Mouse (Mus musculus): ENCODE measurements around the gene Klhl36. TPM values are rescaled to one million over a fixed set of nuclear protein-coding genes. Genes with fewer than 3 reads are reported as not detected.

Klhl36 gene
- polyA plus RNA-seq, 1 experiment from 2014 or later = 15.5 TPM

DNA sequence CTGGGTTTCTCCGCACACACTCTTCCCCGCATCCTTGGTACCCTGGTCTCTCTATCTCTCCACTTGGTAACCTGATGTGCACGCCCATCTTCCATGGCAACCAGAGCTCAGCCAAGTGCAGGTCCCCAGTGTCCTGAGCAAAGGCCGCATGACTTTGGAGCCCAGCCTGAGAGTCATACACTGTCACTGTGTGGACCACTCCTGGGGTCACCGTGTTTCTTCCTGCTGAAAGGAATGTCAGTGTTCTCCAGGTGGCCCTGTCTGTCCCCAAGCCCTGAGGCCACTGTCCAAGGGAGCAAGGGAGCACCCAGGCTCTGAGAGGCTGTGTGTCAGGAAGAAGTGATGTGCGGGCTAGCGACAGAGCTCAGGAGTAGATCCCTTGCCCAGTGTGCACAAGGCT lies 21.2 kb downstream of the Klhl36 start:
- H3K4me3 ChIP-seq (ENCODE audit: low read depth, low read length) = no peak overlapping the region
- H3K4me1 ChIP-seq (ENCODE audit: control insufficient read depth, insufficient read depth, low read length) = 0 out of 2 replicates have a peak, but pooled peaks cover 2% of the 10 kb centered on the region
- ATAC-seq (ENCODE audit: low read depth) = no peak
- no peaks in the 10 kb centered on the region for H3K9me3 ChIP-seq (ENCODE audit: control insufficient read depth, low read length)
- no peak overlapping the region for H3K4me2 ChIP-seq (ENCODE audit: low read depth, low read length)
- no peak overlapping the region for H3K27ac ChIP-seq (ENCODE audit: low read depth, low read length)
- no peak overlapping the region for H3K9ac ChIP-seq (replicated peaks; ENCODE audit: low read depth, low read length)
- H3K36me3 ChIP-seq (ENCODE audit: control insufficient read depth, insufficient read depth, low read length) = no peaks in the 10 kb centered on the region
- H3K27me3 ChIP-seq (ENCODE audit: control insufficient read depth, insufficient read depth, low read length) = no peaks in the 10 kb centered on the region
- 91% methylated on average over 7 of the region's 7 CpGs for WGBS

DNA sequence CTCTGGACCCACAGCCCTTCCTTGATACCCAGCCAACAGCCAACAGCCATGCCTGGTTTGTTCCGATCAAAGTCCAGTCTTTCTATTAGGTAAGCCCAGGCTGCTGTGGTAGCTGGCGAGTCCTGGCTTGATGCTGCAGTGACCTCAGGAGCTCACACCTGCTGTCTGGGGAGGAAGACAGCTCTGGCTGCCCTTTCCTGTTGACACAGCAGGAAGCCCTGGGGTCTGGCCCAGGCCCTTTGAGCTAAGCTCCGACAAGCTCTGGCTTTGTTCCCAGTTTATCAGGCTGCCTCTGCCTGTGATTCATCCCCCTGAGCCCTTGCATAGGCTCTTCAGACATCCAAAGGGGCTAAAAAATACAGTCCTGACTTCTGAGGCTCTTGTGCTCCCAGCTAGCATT lies 23.5 kb downstream of the Klhl36 start:
- H3K9me3 ChIP-seq (ENCODE audit: control insufficient read depth, low read length) = no peaks in the 10 kb centered on the region
- no peak overlapping the region for H3K4me3 ChIP-seq (ENCODE audit: low read depth, low read length)
- no peaks in the 10 kb centered on the region for H3K36me3 ChIP-seq (ENCODE audit: control insufficient read depth, insufficient read depth, low read length)
- no peak overlapping the region for H3K27ac ChIP-seq (ENCODE audit: low read depth, low read length)
- H3K4me1 ChIP-seq (ENCODE audit: control insufficient read depth, insufficient read depth, low read length) = 0 out of 2 replicates have a peak, but pooled peaks cover 2% of the 10 kb centered on the region
- no peak overlapping the region for H3K4me2 ChIP-seq (ENCODE audit: low read depth, low read length)
- ATAC-seq (ENCODE audit: low read depth) = no peak
- 30% methylated on average over 3 of the region's 3 CpGs for WGBS
- H3K9ac ChIP-seq (replicated peaks; ENCODE audit: low read depth, low read length) = no peak overlapping the region
- no peaks in the 10 kb centered on the region for H3K27me3 ChIP-seq (ENCODE audit: control insufficient read depth, insufficient read depth, low read length)

DNA sequence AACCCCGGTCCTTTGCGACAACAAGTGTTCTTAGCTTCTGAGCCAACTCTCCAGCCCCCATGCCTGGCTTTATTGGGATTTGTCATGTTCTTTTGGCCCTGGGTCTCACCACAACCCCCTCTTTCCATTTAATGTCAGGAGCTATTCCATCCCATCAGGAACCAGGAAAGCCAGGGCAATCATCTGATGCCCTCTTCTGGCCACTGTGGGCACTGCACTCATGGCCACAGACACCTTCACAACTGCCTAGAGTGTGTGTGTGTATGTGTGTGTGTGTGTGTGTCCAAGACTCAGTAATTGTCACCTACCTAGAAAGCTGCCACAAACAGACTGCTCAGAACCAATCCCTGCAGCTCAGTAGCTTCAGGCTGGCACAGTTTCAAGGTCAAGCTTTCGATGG lies 25.1 kb downstream of the Klhl36 start:
- WGBS = 89% methylated on average over 3 of the region's 3 CpGs
- Histone ChIP-seq H3K4me1 (ENCODE audit: control insufficient read depth, insufficient read depth, low read length) (0 out of 2 replicates have a peak, but pooled peaks cover 2% of the 10 kb centered on the region), H3K27ac (ENCODE audit: low read depth, low read length) (no peak overlapping the region), H3K4me3 (ENCODE audit: low read depth, low read length) (no peak overlapping the region), H3K9me3 (ENCODE audit: control insufficient read depth, low read length) (no peaks in the 10 kb centered on the region), H3K27me3 (ENCODE audit: control insufficient read depth, insufficient read depth, low read length) (no peaks in the 10 kb centered on the region), H3K9ac (replicated peaks; ENCODE audit: low read depth, low read length) (no peak overlapping the region), H3K36me3 (ENCODE audit: control insufficient read depth, insufficient read depth, low read length) (no peaks in the 10 kb centered on the region), H3K4me2 (ENCODE audit: low read depth, low read length) (no peak overlapping the region)
- ATAC-seq (ENCODE audit: low read depth) = no peak

DNA sequence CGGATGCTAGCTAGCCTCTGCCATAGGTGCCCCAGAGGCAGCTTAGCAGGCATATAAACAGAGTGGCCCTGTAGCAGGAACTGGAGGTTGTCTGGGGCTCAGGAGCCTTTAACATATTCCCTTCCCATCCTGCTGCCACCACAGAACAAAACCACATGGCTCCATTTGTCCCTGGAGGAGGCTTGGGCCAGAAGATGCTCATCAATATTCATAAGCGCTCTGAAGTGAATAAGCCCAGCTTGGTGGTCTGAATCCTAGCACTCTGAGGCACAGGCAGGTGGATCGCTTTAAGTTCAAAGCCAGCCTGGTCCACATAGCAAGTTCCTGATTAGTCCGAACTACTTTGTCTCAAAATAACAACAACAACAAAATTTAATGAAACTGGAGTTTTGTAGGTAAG lies 25.9 kb downstream of the Klhl36 start:
- no peak overlapping the region for H3K9ac ChIP-seq (replicated peaks; ENCODE audit: low read depth, low read length)
- no peaks in the 10 kb centered on the region for H3K27me3 ChIP-seq (ENCODE audit: control insufficient read depth, insufficient read depth, low read length)
- WGBS = 60% methylated on average over 4 of the region's 4 CpGs
- no peaks in the 10 kb centered on the region for H3K36me3 ChIP-seq (ENCODE audit: control insufficient read depth, insufficient read depth, low read length)
- H3K27ac ChIP-seq (ENCODE audit: low read depth, low read length) = no peak overlapping the region
- no peak overlapping the region for H3K4me3 ChIP-seq (ENCODE audit: low read depth, low read length)
- H3K4me2 ChIP-seq (ENCODE audit: low read depth, low read length) = no peak overlapping the region
- 0 out of 2 replicates have a peak, but pooled peaks cover 2% of the 10 kb centered on the region for H3K4me1 ChIP-seq (ENCODE audit: control insufficient read depth, insufficient read depth, low read length)
- H3K9me3 ChIP-seq (ENCODE audit: control insufficient read depth, low read length) = no peaks in the 10 kb centered on the region
- ATAC-seq (ENCODE audit: low read depth) = no peak

DNA sequence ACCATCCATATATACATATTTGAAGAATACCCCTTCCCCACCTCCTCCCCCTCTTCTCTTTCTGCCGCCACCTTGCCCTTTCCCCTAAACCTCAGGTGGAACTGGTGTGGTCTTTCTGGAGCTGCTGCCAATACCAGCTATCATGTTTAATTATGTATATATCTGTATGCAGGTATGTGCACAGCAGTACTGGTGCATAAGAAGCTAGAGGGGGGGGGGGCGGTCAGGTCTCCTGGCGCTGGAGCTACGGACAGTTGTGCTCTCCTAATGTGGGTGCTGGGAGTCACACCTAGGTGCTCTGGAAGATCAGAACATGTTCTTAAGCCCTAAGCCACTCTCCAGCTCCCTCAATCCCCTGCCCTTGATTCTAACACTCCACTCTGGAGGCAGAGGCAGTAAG lies 35.0 kb downstream of the Klhl36 start:
- H3K4me2 ChIP-seq (ENCODE audit: low read depth, low read length) = no peak overlapping the region
- H3K9ac ChIP-seq (replicated peaks; ENCODE audit: low read depth, low read length) = no peak overlapping the region
- no peak overlapping the region for H3K27ac ChIP-seq (ENCODE audit: low read depth, low read length)
- no peaks in the 10 kb centered on the region for H3K9me3 ChIP-seq (ENCODE audit: control insufficient read depth, low read length)
- H3K4me1 ChIP-seq (ENCODE audit: control insufficient read depth, insufficient read depth, low read length) = no peaks in the 10 kb centered on the region
- WGBS = 72% methylated on average over 4 of the region's 4 CpGs
- H3K4me3 ChIP-seq (ENCODE audit: low read depth, low read length) = no peak overlapping the region
- no peaks in the 10 kb centered on the region for H3K36me3 ChIP-seq (ENCODE audit: control insufficient read depth, insufficient read depth, low read length)
- no peak for ATAC-seq (ENCODE audit: low read depth)
- H3K27me3 ChIP-seq (ENCODE audit: control insufficient read depth, insufficient read depth, low read length) = no peaks in the 10 kb centered on the region

DNA sequence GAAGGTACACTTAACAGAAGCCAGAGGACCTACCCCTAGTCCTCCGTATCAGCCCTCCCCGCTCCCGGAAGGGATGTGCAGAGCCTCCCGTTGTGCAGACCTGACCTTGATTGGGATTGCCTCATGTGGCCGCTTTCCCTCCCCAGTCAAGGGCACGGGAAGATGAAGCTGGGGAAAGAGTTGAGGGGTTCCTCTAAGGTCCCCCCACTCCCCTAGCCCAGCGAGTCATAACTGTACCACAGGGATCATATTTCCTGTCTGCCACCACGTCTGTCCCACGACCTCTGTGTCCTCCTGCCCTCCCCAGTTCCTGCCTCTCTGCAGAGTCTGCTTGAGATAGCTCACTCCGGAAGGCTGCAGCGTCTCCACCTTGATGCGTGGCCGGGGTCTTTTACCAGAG lies 35.9 kb downstream of the Klhl36 start:
- H3K27ac ChIP-seq (ENCODE audit: low read depth, low read length) = no peak overlapping the region
- no peak overlapping the region for H3K4me2 ChIP-seq (ENCODE audit: low read depth, low read length)
- H3K36me3 ChIP-seq (ENCODE audit: control insufficient read depth, insufficient read depth, low read length) = no peaks in the 10 kb centered on the region
- H3K4me1 ChIP-seq (ENCODE audit: control insufficient read depth, insufficient read depth, low read length) = no peaks in the 10 kb centered on the region
- H3K4me3 ChIP-seq (ENCODE audit: low read depth, low read length) = no peak overlapping the region
- no peak for ATAC-seq (ENCODE audit: low read depth)
- no peaks in the 10 kb centered on the region for H3K27me3 ChIP-seq (ENCODE audit: control insufficient read depth, insufficient read depth, low read length)
- no peak overlapping the region for H3K9ac ChIP-seq (replicated peaks; ENCODE audit: low read depth, low read length)
- H3K9me3 ChIP-seq (ENCODE audit: control insufficient read depth, low read length) = no peaks in the 10 kb centered on the region
- WGBS = 33% methylated on average over 13 of the region's 13 CpGs

DNA sequence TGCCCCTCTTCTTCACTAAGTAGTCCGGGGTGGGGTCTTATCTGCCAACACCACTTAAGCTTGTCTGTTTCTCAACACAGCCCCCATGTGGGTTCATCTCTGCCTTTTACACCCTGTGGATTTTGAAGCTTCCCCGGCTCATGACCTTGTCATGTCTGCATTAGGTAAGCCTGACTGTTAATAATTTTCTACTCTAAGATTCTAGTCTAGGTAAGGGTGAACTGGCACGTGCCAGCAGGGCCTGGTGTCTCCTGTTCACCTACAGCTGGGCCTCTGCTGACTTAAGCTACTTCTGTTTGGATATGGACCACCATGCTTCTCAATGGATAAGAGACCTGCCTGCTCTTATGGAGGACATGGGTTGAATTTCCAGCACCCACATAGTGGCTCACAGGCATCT lies 39.3 kb downstream of the Klhl36 start:
- Histone ChIP-seq H3K4me2 (ENCODE audit: low read depth, low read length) (no peak overlapping the region), H3K4me1 (ENCODE audit: control insufficient read depth, insufficient read depth, low read length) (no peaks in the 10 kb centered on the region), H3K4me3 (ENCODE audit: low read depth, low read length) (no peak overlapping the region), H3K27me3 (ENCODE audit: control insufficient read depth, insufficient read depth, low read length) (no peaks in the 10 kb centered on the region), H3K9ac (replicated peaks; ENCODE audit: low read depth, low read length) (no peak overlapping the region), H3K9me3 (ENCODE audit: control insufficient read depth, low read length) (no peaks in the 10 kb centered on the region), H3K36me3 (ENCODE audit: control insufficient read depth, insufficient read depth, low read length) (no peaks in the 10 kb centered on the region), H3K27ac (ENCODE audit: low read depth, low read length) (no peak overlapping the region)
- WGBS = 86% methylated on average over 3 of the region's 3 CpGs
- ATAC-seq (ENCODE audit: low read depth) = no peak

DNA sequence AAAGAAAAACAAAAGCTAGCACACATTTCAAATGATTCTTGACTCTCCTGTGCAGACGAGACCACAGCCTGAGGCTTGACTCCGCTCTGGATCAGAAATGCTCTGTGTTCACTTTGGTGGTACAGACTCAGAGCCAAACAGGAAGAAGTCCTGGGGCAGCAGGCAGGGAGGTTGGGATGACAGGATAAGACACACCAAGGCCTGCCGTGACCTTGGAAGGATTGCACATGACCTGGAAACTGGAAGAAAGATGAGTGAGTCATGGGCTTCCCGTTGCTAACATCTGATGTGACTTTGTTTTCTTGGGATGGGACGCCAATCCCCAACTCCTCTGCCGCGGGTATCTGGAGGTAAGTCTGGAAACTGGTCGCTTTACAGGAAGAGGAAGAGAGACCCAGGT lies 39.9 kb downstream of the Klhl36 start:
- WGBS = 73% methylated on average over 8 of the region's 8 CpGs
- H3K4me1 ChIP-seq (ENCODE audit: control insufficient read depth, insufficient read depth, low read length) = no peaks in the 10 kb centered on the region
- H3K4me2 ChIP-seq (ENCODE audit: low read depth, low read length) = no peak overlapping the region
- H3K9ac ChIP-seq (replicated peaks; ENCODE audit: low read depth, low read length) = no peak overlapping the region
- no peaks in the 10 kb centered on the region for H3K9me3 ChIP-seq (ENCODE audit: control insufficient read depth, low read length)
- no peak overlapping the region for H3K4me3 ChIP-seq (ENCODE audit: low read depth, low read length)
- H3K27ac ChIP-seq (ENCODE audit: low read depth, low read length) = no peak overlapping the region
- no peaks in the 10 kb centered on the region for H3K27me3 ChIP-seq (ENCODE audit: control insufficient read depth, insufficient read depth, low read length)
- H3K36me3 ChIP-seq (ENCODE audit: control insufficient read depth, insufficient read depth, low read length) = no peaks in the 10 kb centered on the region
- no peak for ATAC-seq (ENCODE audit: low read depth)

DNA sequence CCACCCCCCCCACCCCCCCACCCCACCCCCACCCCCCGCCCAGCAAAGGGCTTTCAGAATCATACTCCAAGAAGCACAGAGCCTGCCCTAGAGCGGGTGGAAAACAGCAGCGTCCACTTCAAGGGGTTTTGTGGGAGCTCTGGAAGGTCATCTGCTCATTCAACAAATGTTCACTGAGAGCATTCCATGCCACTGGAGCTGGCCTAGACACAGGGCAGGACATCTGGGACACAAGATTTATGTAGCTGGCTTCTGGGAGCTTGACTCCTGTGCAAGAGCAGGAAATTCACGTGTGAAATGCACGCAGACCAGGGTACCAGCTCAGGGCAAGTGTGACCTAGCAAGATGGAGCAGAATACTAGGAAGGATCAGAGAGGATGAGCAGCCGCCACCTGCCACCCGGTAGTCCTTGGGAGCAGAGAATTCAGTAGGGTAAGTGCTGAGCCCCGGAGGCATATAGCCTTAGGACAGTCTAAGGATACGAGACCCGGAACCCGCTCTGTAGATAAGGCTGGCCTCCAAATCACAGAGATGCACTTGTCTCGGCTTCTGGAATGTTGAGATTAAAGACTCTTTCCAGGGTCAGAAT lies 42.4 kb downstream of the Klhl36 start:
- Histone ChIP-seq H3K4me3 (ENCODE audit: low read depth, low read length) (no peak overlapping the region), H3K4me1 (ENCODE audit: control insufficient read depth, insufficient read depth, low read length) (no peaks in the 10 kb centered on the region), H3K27me3 (ENCODE audit: control insufficient read depth, insufficient read depth, low read length) (no peaks in the 10 kb centered on the region), H3K9me3 (ENCODE audit: control insufficient read depth, low read length) (no peaks in the 10 kb centered on the region), H3K27ac (ENCODE audit: low read depth, low read length) (no peak overlapping the region), H3K36me3 (ENCODE audit: control insufficient read depth, insufficient read depth, low read length) (no peaks in the 10 kb centered on the region), H3K4me2 (ENCODE audit: low read depth, low read length) (no peak overlapping the region), H3K9ac (replicated peaks; ENCODE audit: low read depth, low read length) (no peak overlapping the region)
- ATAC-seq (ENCODE audit: low read depth) = no peak
- WGBS = 57% methylated on average over 12 of the region's 12 CpGs
